Mouse (Mus musculus) liver, adult 2 months (tissue): Measurements from ENCODE around the gene Cap1.

Experiments used
- CTCF ChIP-seq: fragments of 200-500 bp; IDR thresholded peaks from 2 replicates; pipeline ENCODE4 v1.5.1; 2011; ENCODE audit warnings: low read depth, low read length, control low read depth
- POLR2A ChIP-seq: fragments of 200-500 bp; IDR thresholded peaks from 2 replicates; pipeline ENCODE4 v1.6.1; 2011; ENCODE audit warnings: low read length, control low read depth; ENCODE audit not compliant: insufficient read depth; ENCODE audit errors: extremely low read depth

DNA sequence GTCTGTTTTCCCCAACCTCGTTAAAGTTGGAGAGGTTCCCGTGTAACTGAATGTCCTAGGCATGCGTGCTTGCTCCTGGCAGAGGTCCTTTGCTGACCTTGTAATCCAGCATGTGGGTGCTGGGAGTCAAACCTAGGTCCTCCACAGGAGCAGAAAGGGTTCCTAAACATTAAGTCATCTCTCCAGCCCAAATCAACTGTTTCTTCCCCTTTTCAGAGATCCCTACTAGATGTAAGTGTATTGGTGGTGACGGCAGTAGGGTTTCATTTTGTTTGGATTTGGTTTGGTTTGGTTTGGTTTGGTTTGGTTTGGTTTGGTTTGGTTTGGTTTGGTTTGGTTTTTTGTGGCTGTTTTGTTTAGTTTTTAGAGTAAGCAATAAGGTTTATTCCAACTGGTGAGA is 11.9 kb upstream of the Cap1 start:
- no peak for TF ChIP-seq CTCF
- TF ChIP-seq POLR2A = no peak
